Mouse (Mus musculus): Measurements from ENCODE around the gene Nfkbia. TPM values are rescaled to one million over a fixed set of nuclear protein-coding genes. Genes with fewer than 3 reads are reported as not detected.

The Nfkbia gene
- polyA plus RNA-seq, 2 experiments from 2014 or later = 643 to 660 TPM

GRCm38 (mm10) chr12:55489986-55490721, 2.3 kb downstream of the Nfkbia start:
- ATAC-seq = no peak

DNA sequence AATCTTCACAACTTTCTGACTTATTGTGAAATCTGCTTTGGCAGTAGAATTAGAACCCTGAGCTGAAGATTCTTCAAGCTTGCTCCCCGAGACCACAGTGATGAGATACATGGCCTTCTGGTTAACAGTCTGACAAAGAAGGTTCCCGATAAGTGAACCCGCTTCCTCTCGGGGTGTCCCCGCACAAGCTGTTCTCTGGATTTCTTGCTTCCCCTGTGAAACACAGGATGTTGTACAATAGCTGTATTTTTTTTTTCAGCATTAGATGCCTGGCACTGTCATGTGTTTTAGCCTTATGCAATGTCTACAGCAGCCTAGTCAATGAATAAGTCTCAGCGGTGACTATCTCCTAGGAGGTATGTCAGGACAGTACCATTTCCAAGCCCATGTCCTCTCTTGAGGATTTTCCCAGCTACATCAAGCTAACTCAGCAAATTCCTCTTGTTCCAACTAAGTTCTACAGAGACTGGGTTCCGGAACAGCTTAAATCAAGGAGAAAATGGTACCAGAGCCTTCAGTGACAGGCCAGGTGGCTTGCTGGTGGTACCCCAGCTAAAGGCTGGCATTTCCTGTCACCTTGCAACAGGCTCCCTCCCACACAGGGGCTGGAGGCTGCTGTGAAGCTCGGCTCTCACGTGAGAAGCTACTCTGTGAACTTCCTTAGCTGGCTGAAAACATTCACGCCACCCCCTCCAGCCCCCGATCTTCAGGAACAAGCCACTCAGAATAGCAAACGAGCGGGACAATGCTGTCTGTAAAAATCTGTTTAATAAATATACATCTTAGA, 3.6 kb downstream of the Nfkbia start:
- ATAC-seq = peak; percentile 36

DNA sequence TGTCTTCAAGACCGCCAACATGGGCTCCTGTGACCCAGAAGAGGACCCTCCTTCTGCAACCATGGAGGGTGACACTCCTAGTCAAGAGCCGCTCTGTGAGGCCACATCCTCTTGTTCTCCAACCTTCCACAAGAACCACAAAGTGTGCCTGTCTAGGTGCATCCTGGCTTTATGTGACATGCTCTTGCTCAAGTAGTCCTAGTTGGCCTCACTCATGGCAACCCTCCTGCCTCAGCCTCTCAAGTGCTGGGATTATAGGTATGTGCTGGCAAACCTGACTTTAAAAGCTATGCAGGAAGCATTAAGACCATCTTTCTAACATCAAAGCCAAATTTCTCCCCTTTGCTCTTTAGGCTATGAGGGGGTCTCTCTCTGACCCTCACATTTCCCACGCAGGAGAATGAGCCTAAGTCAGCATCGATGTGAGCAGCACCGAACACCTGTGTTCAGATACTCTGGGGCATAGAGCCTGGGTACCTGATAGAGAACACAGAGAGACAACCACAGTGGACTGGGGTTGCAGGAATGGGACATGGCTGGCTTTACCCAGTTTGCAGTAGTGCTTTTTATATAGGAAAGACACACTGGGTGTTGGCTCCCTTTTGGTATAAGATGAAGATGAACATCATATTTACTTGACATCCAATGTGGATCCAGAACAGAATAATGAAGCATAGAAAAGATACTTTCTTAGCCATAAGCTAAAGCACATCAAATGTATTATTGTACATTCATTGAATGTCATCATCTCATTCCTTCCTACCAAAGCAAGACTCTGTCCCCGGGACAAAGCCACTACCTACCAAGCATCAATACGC, 4.4 kb downstream of the Nfkbia start:
- no peak for ATAC-seq

- no peak for ATAC-seq
Measured at GRCm38 (mm10) chr12:55486923-55487674, 5.3 kb downstream of the Nfkbia start.

DNA sequence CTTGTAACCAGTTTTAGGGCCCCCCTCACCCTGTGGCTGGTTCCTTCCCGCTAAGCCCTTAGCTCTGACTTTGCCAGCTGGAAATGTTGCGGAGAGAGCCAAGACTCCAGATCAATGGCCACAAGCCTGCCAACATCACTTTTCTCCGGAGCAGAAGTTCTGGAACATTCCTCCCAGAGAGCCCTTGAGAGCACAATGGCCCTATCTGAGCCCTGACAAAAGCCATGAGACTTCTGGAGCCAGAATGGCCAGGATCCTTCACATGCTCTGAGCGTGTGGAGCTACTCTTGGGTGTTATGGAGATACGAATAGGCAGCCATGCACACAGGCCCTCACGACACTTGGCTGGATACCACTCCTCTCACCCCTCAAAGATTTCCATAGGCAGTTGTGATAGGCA, 7.6 kb downstream of the Nfkbia start:
- no peak for ATAC-seq

DNA sequence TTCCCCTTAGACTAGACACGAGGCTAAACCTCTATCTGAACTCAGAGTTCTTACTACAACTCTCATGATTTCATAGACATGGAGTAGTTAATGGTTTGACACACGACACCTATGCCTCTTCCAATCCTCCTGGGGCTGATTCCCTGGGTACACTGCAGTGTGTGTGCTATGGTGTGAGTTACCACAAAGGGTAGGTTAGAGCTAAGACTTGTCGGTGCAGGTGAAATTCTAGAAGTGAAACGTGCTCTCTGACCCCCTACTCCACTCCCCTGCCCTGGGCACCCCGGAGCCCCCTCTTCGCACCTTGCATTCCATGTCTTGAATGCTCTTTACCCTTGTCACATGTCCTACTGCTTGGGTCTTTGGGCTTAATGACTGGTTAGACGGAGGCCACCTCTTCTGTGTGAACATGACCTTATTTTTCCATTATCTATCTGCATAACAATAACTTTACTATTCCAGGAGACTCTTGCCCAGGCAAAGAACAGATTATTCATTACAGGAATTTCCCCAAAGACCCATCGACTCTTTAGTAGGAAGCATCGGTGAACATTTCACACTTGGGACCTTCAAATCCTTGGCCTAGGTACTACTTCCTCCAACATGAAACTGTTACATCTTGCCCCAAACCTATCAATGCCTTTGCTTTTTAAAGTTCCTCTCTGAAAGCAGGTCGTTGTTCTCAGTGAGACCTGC, 8.2 kb downstream of the Nfkbia start:
- ATAC-seq = no peak

- no peak for ATAC-seq
Measured at GRCm38 (mm10) chr12:55483591-55483990, 8.9 kb downstream of the Nfkbia start.

- ATAC-seq = peak; percentile 31
Measured at GRCm38 (mm10) chr12:55482732-55483131, 9.7 kb downstream of the Nfkbia start.

DNA sequence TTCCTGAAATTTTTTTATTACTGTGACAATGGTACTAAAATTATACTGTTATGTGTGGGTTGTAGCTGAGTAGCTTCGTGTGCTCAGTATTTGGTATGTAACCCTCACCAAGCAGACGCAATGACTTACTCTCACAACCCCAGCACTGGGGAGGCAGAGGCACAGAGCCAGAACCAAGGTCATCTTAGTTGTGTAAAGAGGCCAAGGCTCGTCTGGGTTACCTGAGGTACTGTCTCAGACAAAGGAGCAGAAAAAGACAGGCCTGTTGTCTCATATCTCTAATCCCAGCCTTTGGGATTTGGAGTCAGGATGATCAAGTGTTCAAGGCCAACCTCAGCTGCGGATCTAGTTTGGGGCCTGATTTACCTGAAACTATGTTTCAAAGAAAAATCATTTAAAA, 10.7 kb downstream of the Nfkbia start:
- no peak for ATAC-seq

GRCm38 (mm10) chr12:55480471-55481153, 11.8 kb downstream of the Nfkbia start:
- no peak for ATAC-seq

GRCm38 (mm10) chr12:55478901-55479300, 13.5 kb downstream of the Nfkbia start:
- no peak for ATAC-seq

DNA sequence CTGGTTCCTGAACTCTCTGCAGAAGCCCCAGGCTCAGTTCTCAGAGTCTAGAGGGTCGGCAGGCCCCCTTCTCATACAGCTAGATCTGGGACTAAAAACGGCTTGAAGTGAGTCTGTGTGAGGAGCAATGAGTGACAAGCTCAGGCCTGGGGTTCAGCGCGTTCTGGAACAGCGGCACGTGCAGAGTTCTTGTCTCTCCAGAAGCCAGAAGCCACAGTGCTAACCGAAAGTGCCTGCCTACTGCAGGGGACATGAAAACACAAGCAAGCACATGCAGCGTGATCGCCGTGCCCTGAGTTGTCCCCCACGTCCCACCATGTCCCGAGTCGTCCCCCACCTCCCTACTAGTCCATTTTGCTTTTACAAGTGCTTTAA, 18.3 kb downstream of the Nfkbia start:
- ATAC-seq = no peak

DNA sequence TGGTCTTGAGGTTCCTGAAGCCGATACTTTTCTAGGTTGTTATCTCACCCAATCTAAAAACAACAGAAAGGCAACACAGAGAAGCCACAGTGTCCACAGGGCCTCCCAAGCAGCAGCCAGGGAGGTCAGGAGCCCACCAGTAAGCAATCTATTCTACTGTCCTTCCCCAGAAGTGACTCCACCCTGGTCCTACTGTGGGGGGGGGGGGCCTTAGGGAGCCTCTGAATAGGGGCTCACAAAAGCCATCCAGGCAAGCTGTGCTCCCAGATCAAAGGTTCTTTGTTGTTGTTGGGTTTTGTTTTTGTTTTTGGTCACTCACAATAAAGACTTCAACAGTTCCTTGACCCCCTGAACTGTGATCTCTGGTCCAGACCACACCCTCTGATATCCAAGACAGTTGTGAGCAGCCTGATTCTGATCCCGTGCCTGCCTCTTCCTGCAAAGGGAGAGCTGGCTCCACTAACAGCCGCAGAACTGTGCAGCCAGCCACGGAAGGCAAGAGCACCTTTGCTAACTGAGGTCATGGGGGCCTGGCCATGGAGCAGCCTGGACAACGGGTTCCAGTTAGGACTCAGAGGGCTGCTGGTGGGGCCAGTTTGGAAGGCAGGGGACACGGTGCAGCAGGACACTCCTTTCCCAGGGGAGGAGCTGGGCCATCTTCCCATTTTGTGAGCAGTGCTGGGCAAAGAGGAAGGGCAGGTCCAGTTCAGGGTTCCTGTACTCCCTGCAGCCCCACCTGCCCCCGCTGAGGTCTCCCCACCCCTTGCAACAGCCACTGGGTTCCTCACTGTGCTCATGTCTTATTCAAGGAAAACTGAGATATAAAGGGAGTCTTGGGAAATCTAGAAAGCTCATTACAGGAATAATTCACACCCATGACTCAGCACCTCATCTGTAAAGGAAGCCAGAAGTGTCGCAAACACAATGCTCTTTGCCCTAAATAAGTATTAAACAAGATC, 18.9 kb downstream of the Nfkbia start:
- no peak for ATAC-seq

DNA sequence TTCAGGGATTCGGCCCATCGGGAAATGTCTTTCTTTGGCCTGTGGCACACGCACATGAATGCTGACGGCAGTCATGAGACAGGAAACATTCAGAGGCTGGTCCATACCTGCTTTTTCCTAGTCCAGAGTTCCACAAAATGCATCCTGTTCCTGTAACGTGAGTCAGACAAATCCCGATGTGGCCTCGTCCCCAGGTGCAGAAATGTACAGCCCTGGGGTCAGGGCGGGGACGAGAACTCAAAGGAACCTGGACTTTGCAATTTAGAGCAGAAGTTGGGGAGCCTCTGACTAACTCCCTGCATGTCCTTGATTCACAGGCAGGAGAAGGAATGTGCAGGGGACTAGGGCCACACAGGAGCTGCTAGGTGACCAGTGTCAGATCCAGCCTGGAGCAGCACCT, 21.1 kb downstream of the Nfkbia start:
- ATAC-seq = no peak

GRCm38 (mm10) chr12:55470442-55470841, 22.0 kb downstream of the Nfkbia start:
- no peak for ATAC-seq

GRCm38 (mm10) chr12:55467331-55468180, 24.9 kb downstream of the Nfkbia start:
- ATAC-seq = no peak

DNA sequence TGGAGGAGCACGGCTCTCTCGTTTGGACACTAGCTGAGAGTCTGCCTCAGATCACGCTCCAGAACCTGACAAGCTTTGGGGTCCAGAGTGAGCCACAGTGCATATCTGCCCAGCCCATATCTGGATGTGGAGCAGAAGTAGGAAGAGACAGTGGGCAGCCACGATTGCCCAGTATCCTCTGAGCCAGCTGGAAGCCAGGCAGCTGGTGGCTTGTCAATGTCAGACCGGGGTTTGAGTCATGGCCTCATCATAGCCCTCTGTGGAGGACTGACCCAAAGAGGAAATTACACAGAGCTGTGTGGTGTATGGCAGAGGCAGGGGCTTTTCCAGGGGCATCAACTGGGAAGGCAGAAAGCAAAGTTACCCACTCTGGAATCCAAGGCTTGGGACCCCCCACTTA, 25.6 kb downstream of the Nfkbia start:
- no peak for ATAC-seq

- peak; percentile 46 for ATAC-seq
Measured at GRCm38 (mm10) chr12:55466088-55466701, 26.3 kb downstream of the Nfkbia start.

All from CD4-positive, CD25-positive, alpha-beta regulatory T cell, adult 4 months (primary cell).